Mouse (Mus musculus) small intestine, adult 2 months (tissue): Measurements from ENCODE around the gene Strip2.

ENCODE experiments used
- CTCF ChIP-seq: fragments of 200-500 bp; IDR thresholded peaks from 2 replicates; pipeline ENCODE4 v1.5.1; 2012; ENCODE audit warnings: low read depth, mild to moderate bottlenecking, control low read depth, inconsistent platforms, low read length, moderate library complexity, mixed read lengths; ENCODE audit not compliant: insufficient replicate concordance, insufficient read length; ENCODE audit errors: extremely low read depth
- POLR2A ChIP-seq: fragments of 200-500 bp; IDR thresholded peaks from 2 replicates; pipeline ENCODE4 v1.6.1; 2012; ENCODE audit warnings: low read depth, mild to moderate bottlenecking, control low read depth, inconsistent platforms, low read length, moderate library complexity

DNA sequence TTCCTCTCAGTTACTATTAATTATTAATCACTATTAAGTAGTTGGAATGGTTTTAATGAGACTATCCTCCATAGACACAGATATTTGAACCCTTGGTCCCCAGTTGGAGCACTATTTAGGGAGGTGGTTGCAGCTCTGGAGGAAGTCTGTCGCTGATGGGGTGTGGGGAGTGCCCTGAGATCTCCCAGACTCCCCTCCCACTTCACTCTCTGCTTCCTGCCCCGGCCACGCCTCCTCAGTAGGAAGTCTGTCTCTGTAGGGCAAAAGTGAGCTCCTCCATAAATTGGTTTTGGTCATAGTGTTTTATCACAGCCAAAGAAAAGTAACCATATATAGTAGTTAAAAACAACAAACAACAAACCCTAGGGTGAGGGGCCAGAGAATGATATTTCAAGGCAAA, 70.4 kb downstream of the Strip2 start:
- TF ChIP-seq POLR2A (no peak), CTCF (no peak)
